Mouse (Mus musculus): ENCODE measurements around the gene Psmd12. TPM values are rescaled to one million over a fixed set of nuclear protein-coding genes. Genes with fewer than 3 reads are reported as not detected.
"Not testable (repeated sequence)": the region's sequence is repeated elsewhere in the genome, so short reads cannot be mapped to it uniquely, and the experiment has no call there.

Gene Psmd12
- polyA plus RNA-seq, 1 experiment from 2014 or later = 178 TPM

- Histone ChIP-seq H3K36me3 (no peaks in the 10 kb centered on the region), H3K9me3 (replicated peaks) (no peaks in the 10 kb centered on the region), H3K9ac (no peak overlapping the region), H3K4me2 (peak overlapping the region; percentile 19; the same call in 1 of the 2 replicates), H3K4me1 (peaks cover 22% of the 10 kb centered on the region), H3K27me3 (no peaks in the 10 kb centered on the region), H3K27ac (peak overlapping the region; percentile 32; the same call in 1 of the 2 replicates), H3K4me3 (replicated peaks) (no peak overlapping the region)
- ATAC-seq (replicated peaks; ENCODE audit: low FRiP score) = no peak
- 22% methylated on average over 8 of the region's 8 CpGs for WGBS
Measured at GRCm38 (mm10) chr11:107473137-107473820, 6.0 kb upstream of the Psmd12 start.

GRCm38 (mm10) chr11:107479862-107480203 is 549 bp downstream of the Psmd12 start:
- Histone ChIP-seq H3K9me3 (replicated peaks) (no peaks in the 10 kb centered on the region), H3K36me3 (peaks cover 12% of the 10 kb centered on the region), H3K27ac (peak overlapping the region; percentile 80), H3K9ac (peak overlapping the region; percentile 97), H3K4me2 (peak overlapping the region; percentile 60), H3K4me3 (replicated peaks) (peak overlapping the region; percentile 92), H3K27me3 (no peaks in the 10 kb centered on the region), H3K4me1 (peaks cover 17% of the 10 kb centered on the region)
- no peak for ATAC-seq (replicated peaks; ENCODE audit: low FRiP score)
- WGBS = under 1% methylated on average over 10 of the region's 10 CpGs

GRCm38 (mm10) chr11:107484341-107484740 is 5.1 kb downstream of the Psmd12 start:
- ATAC-seq (replicated peaks; ENCODE audit: low FRiP score) = no peak
- Histone ChIP-seq H3K9me3 (replicated peaks) (no peaks in the 10 kb centered on the region), H3K4me1 (peaks cover 17% of the 10 kb centered on the region), H3K9ac (no peak overlapping the region), H3K4me3 (replicated peaks) (no peak overlapping the region), H3K27me3 (no peaks in the 10 kb centered on the region), H3K36me3 (peaks cover 55% of the 10 kb centered on the region), H3K27ac (no peak overlapping the region), H3K4me2 (no peak overlapping the region)
- 95% methylated on average over 3 of the region's 3 CpGs for WGBS

GRCm38 (mm10) chr11:107502801-107503200 is 23.5 kb downstream of the Psmd12 start:
- H3K9me3 ChIP-seq (replicated peaks) = no peaks in the 10 kb centered on the region
- no peak overlapping the region for H3K9ac ChIP-seq
- 87% methylated on average over 8 of the region's 8 CpGs for WGBS
- H3K36me3 ChIP-seq = peaks cover 27% of the 10 kb centered on the region
- H3K4me1 ChIP-seq = no peaks in the 10 kb centered on the region
- H3K27ac ChIP-seq = no peak overlapping the region
- H3K4me2 ChIP-seq = no peak overlapping the region
- no peaks in the 10 kb centered on the region for H3K27me3 ChIP-seq
- no peak for ATAC-seq (replicated peaks; ENCODE audit: low FRiP score)
- no peak overlapping the region for H3K4me3 ChIP-seq (replicated peaks)

- H3K9ac ChIP-seq; H3K4me1 ChIP-seq; ATAC-seq (replicated peaks; ENCODE audit: low FRiP score); H3K27me3 ChIP-seq; H3K4me3 ChIP-seq (replicated peaks); H3K9me3 ChIP-seq (replicated peaks); H3K27ac ChIP-seq; H3K4me2 ChIP-seq: not testable (repeated sequence)
- H3K36me3 ChIP-seq = peaks cover 12% of the 10 kb centered on the region
- 92% methylated on average over 3 of the region's 4 CpGs for WGBS
Measured at GRCm38 (mm10) chr11:107504364-107504763, 25.1 kb downstream of the Psmd12 start.

GRCm38 (mm10) chr11:107506260-107506659 is 27.0 kb downstream of the Psmd12 start:
- H3K4me2 ChIP-seq = no peak overlapping the region
- 68% methylated on average over 1 of the region's 1 CpGs for WGBS
- no peak overlapping the region for H3K9ac ChIP-seq
- peaks cover 5% of the 10 kb centered on the region; the same call in 1 of the 2 replicates for H3K27me3 ChIP-seq
- no peak overlapping the region for H3K27ac ChIP-seq
- H3K36me3 ChIP-seq = peaks cover 3% of the 10 kb centered on the region; the same call in 1 of the 2 replicates
- no peaks in the 10 kb centered on the region for H3K9me3 ChIP-seq (replicated peaks)
- H3K4me3 ChIP-seq (replicated peaks) = no peak overlapping the region
- H3K4me1 ChIP-seq = peaks cover 17% of the 10 kb centered on the region
- no peak for ATAC-seq (replicated peaks; ENCODE audit: low FRiP score)

GRCm38 (mm10) chr11:107509631-107510338 is 30.5 kb downstream of the Psmd12 start:
- no peak overlapping the region; the same call in 1 of the 2 replicates for H3K9ac ChIP-seq
- 0 out of 2 replicates have a peak, but pooled peaks have one; percentile 30 for ATAC-seq (replicated peaks; ENCODE audit: low FRiP score)
- 32% methylated on average over 11 of the region's 11 CpGs for WGBS
- H3K4me3 ChIP-seq (replicated peaks) = no peak overlapping the region
- H3K4me2 ChIP-seq = peak overlapping the region; percentile 52
- no peak overlapping the region for H3K27ac ChIP-seq
- no peaks in the 10 kb centered on the region for H3K36me3 ChIP-seq
- H3K4me1 ChIP-seq = peaks cover 17% of the 10 kb centered on the region
- H3K27me3 ChIP-seq = peaks cover 5% of the 10 kb centered on the region; the same call in 1 of the 2 replicates
- H3K9me3 ChIP-seq (replicated peaks) = no peaks in the 10 kb centered on the region

- peak overlapping the region; percentile 20 for H3K4me3 ChIP-seq (replicated peaks)
- no peaks in the 10 kb centered on the region for H3K36me3 ChIP-seq
- H3K4me2 ChIP-seq = peak overlapping the region; percentile 52
- peaks cover 17% of the 10 kb centered on the region for H3K4me1 ChIP-seq
- peaks cover 5% of the 10 kb centered on the region; the same call in 1 of the 2 replicates for H3K27me3 ChIP-seq
- H3K27ac ChIP-seq = 0 out of 2 replicates have a peak overlapping the region, but pooled peaks have one; percentile 15
- H3K9me3 ChIP-seq (replicated peaks) = no peaks in the 10 kb centered on the region
- ATAC-seq (replicated peaks; ENCODE audit: low FRiP score) = peak; percentile 70
- 6% methylated on average over 18 of the region's 18 CpGs for WGBS
- peak overlapping the region; percentile 19; the same call in 1 of the 2 replicates for H3K9ac ChIP-seq
Measured at GRCm38 (mm10) chr11:107510362-107511269, 31.3 kb downstream of the Psmd12 start.

- not testable (repeated sequence) for H3K36me3 ChIP-seq; H3K27me3 ChIP-seq; H3K9ac ChIP-seq; H3K4me3 ChIP-seq (replicated peaks); H3K4me2 ChIP-seq; H3K27ac ChIP-seq; ATAC-seq (replicated peaks; ENCODE audit: low FRiP score); H3K9me3 ChIP-seq (replicated peaks)
- peaks cover 17% of the 10 kb centered on the region for H3K4me1 ChIP-seq
- WGBS = 58% methylated on average over 5 of the region's 5 CpGs
Measured at GRCm38 (mm10) chr11:107511954-107512353, 32.7 kb downstream of the Psmd12 start.

- WGBS = 77% methylated on average over 10 of the region's 10 CpGs
- no peaks in the 10 kb centered on the region for H3K36me3 ChIP-seq
- H3K9ac ChIP-seq = no peak overlapping the region
Measured at GRCm38 (mm10) chr11:107513047-107513446, 33.8 kb downstream of the Psmd12 start.

GRCm38 (mm10) chr11:107516387-107516786 is 37.1 kb downstream of the Psmd12 start:
- Histone ChIP-seq H3K9me3 (replicated peaks) (no peaks in the 10 kb centered on the region), H3K4me2 (no peak overlapping the region), H3K27me3 (no peaks in the 10 kb centered on the region), H3K4me3 (replicated peaks) (no peak overlapping the region), H3K4me1 (no peaks in the 10 kb centered on the region), H3K36me3 (no peaks in the 10 kb centered on the region), H3K27ac (no peak overlapping the region), H3K9ac (no peak overlapping the region)
- WGBS = 97% methylated on average over 2 of the region's 2 CpGs
- ATAC-seq (replicated peaks; ENCODE audit: low FRiP score) = no peak

More at GRCm38 (mm10) chr11:107513047-107513446, 33.8 kb downstream of the Psmd12 start:
- Histone ChIP-seq H3K9me3 (replicated peaks) (no peaks in the 10 kb centered on the region), H3K27ac (no peak overlapping the region), H3K4me2 (no peak overlapping the region), H3K4me1 (peaks cover 17% of the 10 kb centered on the region), H3K4me3 (replicated peaks) (no peak overlapping the region), H3K27me3 (peaks cover 5% of the 10 kb centered on the region; the same call in 1 of the 2 replicates)
- ATAC-seq (replicated peaks; ENCODE audit: low FRiP score) = no peak
